Mouse (Mus musculus) lung, adult 2 months (tissue): ENCODE measurements around the gene Axin1.

Experiments used
- CTCF ChIP-seq: fragments of 200-500 bp; IDR thresholded peaks from 2 replicates; pipeline ENCODE4 v1.5.1; 2011; ENCODE audit warnings: mild to moderate bottlenecking, low read length, control low read depth; ENCODE audit not compliant: insufficient read depth
- POLR2A ChIP-seq: fragments of 200-500 bp; IDR thresholded peaks from 2 replicates; pipeline ENCODE4 v1.6.1; 2011; ENCODE audit warnings: low read depth, mild to moderate bottlenecking, control low read depth, low read length, borderline replicate concordance; ENCODE audit errors: extremely low read depth

DNA sequence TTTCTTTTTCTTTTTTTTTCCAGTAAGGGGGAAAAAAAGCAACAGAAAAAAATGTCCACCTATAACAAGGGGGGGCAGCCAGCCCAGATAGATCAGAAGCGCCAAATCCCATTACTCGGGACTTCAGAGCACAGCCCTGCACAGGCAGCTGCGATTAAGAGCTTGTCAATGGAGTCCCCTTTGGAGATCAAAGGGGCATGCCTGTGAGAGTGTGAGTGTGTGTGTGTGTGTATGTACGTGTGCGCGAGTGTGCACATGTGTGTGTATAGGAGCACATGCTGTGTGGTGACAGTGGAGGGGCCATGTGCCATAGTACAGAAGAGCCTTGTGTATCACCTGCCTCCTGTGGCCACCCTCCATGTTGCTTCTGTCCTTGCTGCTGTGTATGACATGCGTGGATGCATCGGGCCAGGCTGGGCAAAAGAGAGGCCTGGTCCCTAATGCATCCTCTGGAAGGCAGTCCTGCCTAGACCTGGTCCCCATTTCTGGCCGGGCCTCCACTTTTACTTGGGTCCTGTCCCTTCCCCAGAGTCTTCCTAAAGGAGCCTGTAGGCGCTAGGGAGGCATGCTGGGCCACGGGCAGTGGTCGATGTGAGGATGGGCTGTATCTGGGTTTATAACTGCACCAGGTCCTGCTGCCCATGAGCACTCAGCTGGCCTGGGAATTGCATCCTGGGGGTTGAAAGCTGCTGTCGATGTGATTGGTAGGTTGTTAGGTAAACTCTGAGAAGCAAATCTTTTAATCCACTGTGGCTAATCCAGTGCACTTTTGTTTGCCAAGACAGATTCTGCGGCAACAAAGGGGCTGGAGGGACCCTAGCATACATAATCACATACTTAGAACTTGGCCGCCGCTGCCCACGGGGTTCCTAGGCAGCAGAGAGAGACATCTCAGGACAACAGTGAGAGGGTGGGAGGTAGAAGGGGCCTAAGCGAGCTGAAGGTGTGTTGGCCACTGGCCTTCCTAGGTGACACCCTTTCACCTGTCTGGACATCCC lies 6.3 kb upstream of the Axin1 start:
- TF ChIP-seq CTCF: no peak
- no peak for TF ChIP-seq POLR2A
